Mouse (Mus musculus) erythroblast, embryonic 14.5 days (primary cell): ENCODE data around the gene Inhbc. TPM values are rescaled to one million over a fixed set of nuclear protein-coding genes. Genes with fewer than 3 reads are reported as not detected.
A peak's percentile ranks its signal among the peaks of the same experiment; 100 is the strongest.

Experiments
- H3K27me3 ChIP-seq: 2 replicates; pipeline ENCODE4 v1.6.1; 2012; ENCODE audit warnings: inconsistent platforms; ENCODE audit not compliant: control insufficient read depth
- H3K36me3 ChIP-seq: 2 replicates; pipeline ENCODE4 v1.6.1; 2012; ENCODE audit warnings: mild to moderate bottlenecking, inconsistent platforms; ENCODE audit not compliant: control insufficient read depth
- H3K4me1 ChIP-seq: 2 replicates; pipeline ENCODE4 v1.6.1; 2012; ENCODE audit warnings: inconsistent platforms; ENCODE audit not compliant: control insufficient read depth
- H3K4me3 ChIP-seq: replicated peaks from 2 replicates; pipeline ENCODE3; 2012; ENCODE audit warnings: moderate library complexity, mild to moderate bottlenecking, inconsistent platforms
- H3K9me3 ChIP-seq: 2 replicates; pipeline ENCODE4 v1.6.1; 2012; ENCODE audit warnings: low read length, inconsistent platforms, mixed read lengths; ENCODE audit not compliant: control insufficient read depth
- GATA1 ChIP-seq: IDR thresholded peaks from 2 replicates; pipeline ENCODE4 v1.6.1; 2012; ENCODE audit warnings: low read length, inconsistent platforms, mixed read lengths
- TAL1 ChIP-seq: IDR thresholded peaks from 3 replicates; pipeline ENCODE4 v1.6.1; 2012; ENCODE audit warnings: low read length, inconsistent platforms, mixed read lengths
- polyA plus RNA-seq: library from polyadenylated mRNA; stranded (reverse); fragments of >175 nt; gene quantifications from 2 replicates; pipeline ENCODE4 v1.2.3, GENCODE M21; 2012

Gene Inhbc
- polyA plus RNA-seq, 1 experiment, result not detected

- Histone ChIP-seq H3K36me3 (peaks cover 2% of the 10 kb centered on the region), H3K4me3 (peak overlapping the region; percentile 87), H3K27me3 (no peaks in the 10 kb centered on the region), H3K4me1 (peaks cover 24% of the 10 kb centered on the region), H3K9me3 (no peaks in the 10 kb centered on the region)
- TF ChIP-seq GATA1 (no peak), TAL1 (no peak)
Observed at GRCm38 (mm10) chr10:127380767-127381742, 10.8 kb upstream of the Inhbc start.

GRCm38 (mm10) chr10:127380251-127380691, 10.0 kb upstream of the Inhbc start, which contains the start of gene R3hdm2:
Gene R3hdm2, plus strand, starts transcription at chr10:127380327.
- peak within 1 kb of the TSS; percentile 87 for H3K4me3 ChIP-seq
- no peaks in the 10 kb centered on the region for H3K27me3 ChIP-seq
- H3K36me3 ChIP-seq, result peaks cover 2% of the 10 kb centered on the region; the same call in 1 of the 2 replicates
- H3K4me1 ChIP-seq, result peaks cover 24% of the 10 kb centered on the region
- no peak for TF ChIP-seq TAL1
- no peak for TF ChIP-seq GATA1
- H3K9me3 ChIP-seq, result no peaks in the 10 kb centered on the region

- Histone ChIP-seq H3K9me3 (no peaks in the 10 kb centered on the region), H3K4me1 (peaks cover 22% of the 10 kb centered on the region), H3K4me3 (peak overlapping the region; percentile 87), H3K27me3 (no peaks in the 10 kb centered on the region), H3K36me3 (peaks cover 2% of the 10 kb centered on the region; the same call in 1 of the 2 replicates)
- TF ChIP-seq TAL1 (no peak), GATA1 (no peak)
Observed at GRCm38 (mm10) chr10:127379654-127380053, 9.4 kb upstream of the Inhbc start.

- Histone ChIP-seq H3K9me3 (no peaks in the 10 kb centered on the region), H3K27me3 (no peaks in the 10 kb centered on the region), H3K4me1 (peaks cover 19% of the 10 kb centered on the region), H3K36me3 (peaks cover 2% of the 10 kb centered on the region; the same call in 1 of the 2 replicates), H3K4me3 (no peak overlapping the region)
- TF ChIP-seq GATA1 (no peak), TAL1 (no peak)
Observed at GRCm38 (mm10) chr10:127377700-127378099, 7.5 kb upstream of the Inhbc start.

- Histone ChIP-seq H3K36me3 (no peaks in the 10 kb centered on the region), H3K9me3 (no peaks in the 10 kb centered on the region), H3K4me3 (no peak overlapping the region), H3K27me3 (no peaks in the 10 kb centered on the region), H3K4me1 (no peaks in the 10 kb centered on the region)
- TF ChIP-seq TAL1 (no peak), GATA1 (no peak)
Observed at GRCm38 (mm10) chr10:127371023-127371422, 792 bp upstream of the Inhbc start.

GRCm38 (mm10) chr10:127368273-127368672, 2.0 kb downstream of the Inhbc start:
- H3K36me3 ChIP-seq, result no peaks in the 10 kb centered on the region
- TF ChIP-seq TAL1 (no peak), GATA1 (no peak)

GRCm38 (mm10) chr10:127367116-127367515, 3.1 kb downstream of the Inhbc start:
- H3K9me3 ChIP-seq, result no peaks in the 10 kb centered on the region
- H3K4me3 ChIP-seq, result no peak overlapping the region
- no peaks in the 10 kb centered on the region for H3K27me3 ChIP-seq
- H3K36me3 ChIP-seq, result no peaks in the 10 kb centered on the region
- H3K4me1 ChIP-seq, result no peaks in the 10 kb centered on the region
- TF ChIP-seq TAL1, result no peak
- TF ChIP-seq GATA1, result no peak

More at GRCm38 (mm10) chr10:127368273-127368672, 2.0 kb downstream of the Inhbc start:
- Histone ChIP-seq H3K9me3 (no peaks in the 10 kb centered on the region), H3K4me1 (no peaks in the 10 kb centered on the region), H3K27me3 (no peaks in the 10 kb centered on the region), H3K4me3 (no peak overlapping the region)

- Histone ChIP-seq H3K9me3 (no peaks in the 10 kb centered on the region), H3K36me3 (no peaks in the 10 kb centered on the region; the same call in 1 of the 2 replicates), H3K4me3 (no peak overlapping the region), H3K4me1 (no peaks in the 10 kb centered on the region), H3K27me3 (peaks cover 2% of the 10 kb centered on the region; the same call in 1 of the 2 replicates)
- TF ChIP-seq TAL1 (no peak), GATA1 (no peak)
Observed at GRCm38 (mm10) chr10:127360714-127361113, 9.5 kb downstream of the Inhbc start.

- peaks cover 7% of the 10 kb centered on the region; the same call in 1 of the 2 replicates for H3K4me1 ChIP-seq
- H3K9me3 ChIP-seq, result no peaks in the 10 kb centered on the region
- no peak for TF ChIP-seq GATA1
- no peak for TF ChIP-seq TAL1
- no peak overlapping the region for H3K4me3 ChIP-seq
- H3K36me3 ChIP-seq, result no peaks in the 10 kb centered on the region; the same call in 1 of the 2 replicates
- H3K27me3 ChIP-seq, result peaks cover 16% of the 10 kb centered on the region
Observed at GRCm38 (mm10) chr10:127355336-127355735, 14.9 kb downstream of the Inhbc start.
